24 mouse cellular contexts compared by ENCODE assay signal in genomic region chr13:77213196-77213595, GRCm38 (mm10).
"Had no signal": no experiment of that assay in that cellular context is flagged by ENCODE, and none has a peak within 500 bp of the region (broad histone marks: within the 10 kb centered on the region; RNA-seq: fewer than 3 reads in every experiment).

No protein-coding gene starts in this region.

- H3K4me3 ChIP-seq: gastrocnemius, adult 2 months; heart, embryonic 10.5 days; heart, embryonic 12.5 days; hindbrain, embryonic 10.5 days; hindbrain, embryonic 13.5 days; hindbrain, embryonic 15.5 days; layer of hippocampus, adult 2 months; limb, embryonic 13.5 days; limb, embryonic 15.5 days; liver, embryonic 12.5 days had no signal

- H3K9me3 ChIP-seq: heart, embryonic 10.5 days; heart, embryonic 12.5 days; hindbrain, embryonic 10.5 days; hindbrain, embryonic 13.5 days; hindbrain, embryonic 15.5 days; limb, embryonic 13.5 days; limb, embryonic 15.5 days; liver, embryonic 12.5 days had no signal

- H3K27me3 ChIP-seq: heart, embryonic 12.5 days; hindbrain, embryonic 13.5 days; hindbrain, embryonic 15.5 days; limb, embryonic 13.5 days; limb, embryonic 15.5 days; liver, embryonic 12.5 days had no signal

- DNase-seq: gastrocnemius, adult 2 months; gastrocnemius, postnatal 10 days; gastrocnemius, postnatal 25 days; heart, adult 18-20 months; heart, postnatal 10 days; heart, postnatal 4 days; kidney, adult 18-20 months; kidney, adult 8-10 months; kidney, postnatal 10 days; kidney, postnatal 25 days; kidney, postnatal 4 days; left cerebral cortex, postnatal 4 days had no signal

- ATAC-seq: hindbrain, postnatal 0 days; intestine, postnatal 0 days; liver, embryonic 12.5 days had no signal

- H3K27ac ChIP-seq: gastrocnemius, adult 2 months; heart, embryonic 10.5 days; hindbrain, embryonic 10.5 days; hindbrain, embryonic 13.5 days; hindbrain, embryonic 15.5 days; hindbrain, postnatal 0 days; layer of hippocampus, adult 2 months; limb, embryonic 13.5 days; limb, embryonic 15.5 days; liver, embryonic 12.5 days; liver, embryonic 14.5 days had no signal

- H3K9ac ChIP-seq: heart, embryonic 12.5 days; hindbrain, embryonic 13.5 days; hindbrain, embryonic 15.5 days; limb, embryonic 13.5 days; limb, embryonic 15.5 days; liver, embryonic 12.5 days; liver, embryonic 14.5 days had no signal

- H3K36me3 ChIP-seq: heart, embryonic 10.5 days; heart, embryonic 12.5 days; hindbrain, embryonic 10.5 days; hindbrain, embryonic 13.5 days; hindbrain, embryonic 15.5 days; limb, embryonic 13.5 days; limb, embryonic 15.5 days; liver, embryonic 12.5 days had no signal

- H3K4me2 ChIP-seq: heart, embryonic 12.5 days; hindbrain, embryonic 13.5 days; hindbrain, embryonic 15.5 days; limb, embryonic 13.5 days; limb, embryonic 15.5 days; liver, embryonic 12.5 days had no signal

- H3K4me1 ChIP-seq: heart, embryonic 10.5 days; heart, embryonic 12.5 days; hindbrain, embryonic 10.5 days; limb, embryonic 13.5 days; limb, embryonic 15.5 days; liver, embryonic 12.5 days had no signal
